Mouse (Mus musculus) layer of hippocampus, adult 9-11 months (tissue): ENCODE measurements at regions not wholly inside any gene's neighbourhood (a gene's known extent, or its start where the extent isn't known, plus 50 kb on each side); places are given as distances from the start of the nearest gene placed in this dataset.
A peak's percentile ranks its signal among the peaks of the same experiment; 100 is the strongest.

Source experiments
- DNase-seq: peaks from one replicate; pipeline ENCODE4 v3.0.0; 2022

DNA sequence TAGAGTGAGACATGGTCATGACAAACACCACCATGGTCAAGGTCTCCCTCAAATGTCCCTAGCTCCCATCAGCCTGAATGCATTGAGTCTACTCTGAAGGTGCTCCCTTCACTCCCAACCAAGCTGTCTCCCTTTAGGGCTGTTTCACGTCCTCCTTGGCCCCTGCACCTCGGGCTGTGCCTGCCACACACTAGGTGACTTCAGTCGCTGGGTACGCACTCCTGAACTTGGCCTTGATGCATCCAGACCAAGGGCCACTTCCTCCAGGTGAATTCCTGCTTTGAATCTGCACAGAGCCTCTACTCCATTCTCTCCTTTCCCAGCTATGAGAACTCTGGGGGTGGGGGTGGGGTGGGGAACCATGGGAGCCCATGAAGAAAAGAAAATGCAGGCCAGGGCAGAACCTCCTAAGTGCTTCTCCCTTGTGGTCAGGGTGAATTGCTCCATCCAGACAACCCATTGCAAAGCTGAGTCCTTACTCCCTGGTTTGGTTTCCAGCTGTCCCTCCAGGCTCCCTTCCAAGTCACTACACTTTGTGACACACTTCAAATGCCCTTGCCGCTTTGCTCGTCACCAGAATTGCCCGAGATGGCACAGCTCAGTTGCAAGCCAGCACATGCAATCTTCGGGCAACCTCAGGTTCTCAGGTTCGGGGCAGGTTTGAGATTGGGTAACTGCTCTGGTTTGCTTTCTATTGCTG, 65.3 kb upstream of the 1700021F07Rik start:
- no peak for DNase-seq

DNA sequence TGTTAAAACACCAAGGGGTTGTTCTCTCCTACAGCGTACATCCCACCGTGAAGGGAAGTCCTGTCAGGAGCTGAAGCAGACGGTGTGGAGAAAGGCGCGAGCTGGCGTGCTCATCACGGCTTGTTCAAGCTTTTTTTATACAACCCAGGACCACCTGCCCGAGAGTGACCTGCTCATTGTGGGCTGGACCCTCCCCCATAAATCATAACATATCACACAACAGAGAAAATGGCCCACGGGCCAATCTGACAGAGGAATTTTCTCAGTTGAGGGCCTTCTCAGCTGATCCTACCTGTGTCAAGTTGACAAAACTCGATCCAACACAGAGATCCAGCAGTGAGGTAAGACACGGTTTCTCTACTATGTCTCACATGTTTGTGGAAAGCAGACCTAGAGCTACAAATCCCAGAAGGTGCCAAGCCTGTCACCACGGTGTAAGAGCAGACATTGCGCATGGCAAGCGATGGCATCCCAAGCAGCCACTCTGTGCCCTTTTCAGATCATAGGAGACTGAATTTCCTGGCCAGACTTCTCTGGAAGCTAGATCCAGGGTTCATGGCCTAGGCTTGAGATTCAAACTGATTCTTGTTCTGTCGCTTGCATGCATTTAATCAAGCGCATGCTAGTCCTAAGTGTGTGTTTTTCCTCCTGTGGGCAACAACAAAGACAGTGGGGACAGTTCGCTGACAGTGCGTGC, 64.6 kb upstream of the 1700021F07Rik start:
- no peak for DNase-seq

DNA sequence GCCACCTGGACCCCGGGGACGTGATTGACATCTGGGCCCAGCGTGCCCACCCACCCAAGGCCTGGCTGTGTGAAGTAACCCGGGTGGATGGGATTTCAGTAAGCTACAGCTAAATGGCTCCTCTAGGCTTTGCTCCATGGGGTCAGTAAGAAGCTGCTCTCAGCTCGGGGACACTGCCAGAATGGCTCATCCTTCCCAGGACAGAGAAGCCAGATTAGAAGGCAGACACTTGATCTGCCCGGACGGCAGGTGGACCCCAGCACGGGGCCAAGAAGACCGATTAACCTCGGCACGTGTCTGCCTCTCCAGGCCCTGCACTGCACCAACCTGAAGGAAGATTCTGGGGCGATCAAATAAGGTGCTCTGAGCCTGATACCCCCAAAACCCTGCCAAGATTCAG, 63.5 kb upstream of the 1700021F07Rik start:
- DNase-seq = no peak

DNA sequence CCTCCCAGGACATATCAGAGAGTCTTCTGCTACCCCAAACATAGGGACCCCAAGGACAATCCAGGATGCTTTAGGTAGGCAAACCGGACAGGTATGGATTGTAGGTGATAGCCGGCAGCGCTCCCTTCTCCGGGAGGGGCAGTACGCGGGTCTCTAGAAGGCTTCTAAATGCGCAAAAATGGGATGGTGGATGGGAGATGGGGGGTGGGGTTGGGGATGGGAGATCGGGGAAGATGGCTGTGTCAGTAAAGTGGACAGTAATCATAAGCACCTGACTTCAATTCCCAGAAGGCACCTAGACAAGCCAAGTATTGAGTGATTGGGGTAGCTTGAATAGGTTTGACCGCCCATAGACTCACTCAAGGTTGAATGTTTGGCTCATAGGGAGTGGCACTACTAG, 59.1 kb upstream of the 1700021F07Rik start:
- DNase-seq = no peak

DNA sequence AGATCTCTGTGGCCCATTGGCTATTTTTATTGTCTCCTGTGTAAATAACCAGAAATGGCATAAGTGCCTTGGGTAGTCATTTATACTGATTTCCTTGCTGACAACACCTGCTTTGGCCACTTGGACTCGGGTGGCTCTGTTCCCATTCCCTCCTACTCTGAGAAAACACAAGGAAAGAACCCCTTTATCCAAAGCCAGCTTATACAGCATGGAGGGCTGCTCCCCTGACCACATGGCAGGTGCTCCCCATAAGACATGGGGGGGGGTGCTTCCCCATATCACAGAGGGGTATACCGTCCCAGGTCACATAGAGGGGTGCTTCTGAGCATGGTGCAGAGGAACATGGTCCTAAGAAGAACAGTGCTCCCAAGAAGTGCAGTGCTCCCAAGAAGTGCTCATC, 57.8 kb upstream of the 1700021F07Rik start:
- DNase-seq = no peak

DNA sequence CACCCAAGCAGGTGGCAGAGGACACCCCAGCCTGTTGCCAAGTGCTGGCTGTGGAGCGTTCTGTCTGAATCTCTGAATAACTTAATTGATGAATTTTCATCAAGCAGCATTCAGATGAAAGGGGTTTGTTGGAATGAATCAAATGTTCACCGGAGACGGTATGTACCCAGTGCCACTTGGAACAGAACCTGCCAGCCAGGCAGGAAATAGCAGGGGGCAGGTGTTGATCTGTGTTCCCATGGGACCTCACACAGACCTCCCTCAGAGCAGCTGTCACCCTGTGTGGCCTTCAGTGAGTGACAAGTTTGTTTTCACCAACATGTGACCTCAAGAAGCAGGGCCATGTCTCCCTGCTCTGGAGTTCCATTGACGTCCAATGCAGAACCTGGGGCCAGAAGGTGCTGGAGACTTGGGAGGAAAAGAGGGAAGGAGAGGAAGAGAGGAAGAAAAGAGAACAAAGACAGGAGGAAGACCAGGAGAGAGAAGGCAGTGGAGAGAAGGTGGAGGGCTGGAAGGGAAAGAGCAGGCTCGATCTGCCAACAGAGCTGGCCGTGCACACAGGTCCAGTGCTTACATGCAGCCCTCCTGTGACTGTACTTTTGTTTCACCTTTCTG, 57.3 kb upstream of the 1700021F07Rik start:
- DNase-seq = peak; percentile 19

DNA sequence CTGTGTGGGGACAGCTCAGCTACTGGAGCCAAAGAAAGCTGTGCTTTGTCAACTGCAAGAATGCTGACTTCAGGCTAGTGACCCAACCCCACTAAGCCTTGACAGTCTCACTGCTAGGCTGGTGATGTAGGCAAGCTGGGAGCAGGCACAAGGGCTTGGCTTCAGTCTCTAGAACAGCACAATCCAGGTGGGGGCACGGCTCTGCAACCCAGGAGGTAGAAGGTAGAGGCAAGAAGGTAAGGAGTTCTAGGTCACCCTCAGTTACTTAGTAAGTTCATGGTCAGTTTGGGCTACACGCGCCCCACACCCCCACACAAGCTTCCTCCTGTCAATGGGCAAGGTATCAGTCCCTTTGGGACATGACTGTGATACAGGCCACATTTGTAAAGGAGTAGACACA, 54.2 kb upstream of the 1700021F07Rik start:
- DNase-seq = no peak

DNA sequence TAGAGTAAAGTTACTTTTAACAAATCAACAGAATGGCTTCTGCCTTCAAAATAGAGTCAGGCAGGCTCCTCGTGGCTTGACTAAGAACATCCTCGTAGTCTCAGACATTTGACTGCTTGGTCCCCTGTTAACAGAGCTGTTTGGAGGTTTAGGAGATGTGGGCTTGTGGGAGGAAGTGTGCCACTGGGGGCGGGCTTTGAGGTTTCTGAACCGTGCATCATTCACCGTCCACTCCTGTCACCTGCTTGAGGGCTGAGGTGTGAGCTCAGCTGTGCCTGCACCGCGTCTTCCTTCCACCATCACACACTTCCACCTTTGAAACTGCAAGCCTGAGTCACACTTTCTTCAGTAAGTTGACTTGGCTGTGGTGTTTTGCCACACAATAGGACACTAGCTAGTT, 52.6 kb upstream of the 1700021F07Rik start:
- no peak for DNase-seq
